Mouse (Mus musculus): ENCODE results near the gene Teddm1b. TPM values are rescaled to one million over a fixed set of nuclear protein-coding genes. Genes with fewer than 3 reads are reported as not detected.
A peak's percentile ranks its signal among the peaks of the same experiment; 100 is the strongest.

Gene Teddm1b
- polyA plus RNA-seq, 1 experiment from 2014 or later: 0.44 TPM

GRCm38 (mm10) chr1:153891442-153891841, 17.3 kb downstream of the Teddm1b start, which contains the start of gene Teddm1a:
Gene Teddm1a, plus strand, starts transcription at chr1:153891742.
- H3K4me2 ChIP-seq: no peak within 1 kb of the TSS
- H3K4me3 ChIP-seq (replicated peaks): no peak within 1 kb of the TSS
- no peak for ATAC-seq (ENCODE audit: low FRiP score)
- no peaks in the 10 kb centered on the region for H3K36me3 ChIP-seq
- H3K27me3 ChIP-seq (replicated peaks): no peaks in the 10 kb centered on the region
- H3K4me1 ChIP-seq: peaks cover 11% of the 10 kb centered on the region
- H3K9me3 ChIP-seq (replicated peaks): no peaks in the 10 kb centered on the region
- no peak within 1 kb of the TSS for H3K9ac ChIP-seq (replicated peaks)
- no peak within 1 kb of the TSS for H3K27ac ChIP-seq (replicated peaks)
- 60% methylated on average over 4 of the region's 4 CpGs for WGBS

GRCm38 (mm10) chr1:153893746-153894145, 19.6 kb downstream of the Teddm1b start:
- Histone ChIP-seq H3K4me3 (replicated peaks) (no peak overlapping the region), H3K4me2 (no peak overlapping the region), H3K9me3 (replicated peaks) (no peaks in the 10 kb centered on the region), H3K4me1 (peaks cover 21% of the 10 kb centered on the region), H3K27ac (replicated peaks) (no peak overlapping the region), H3K9ac (replicated peaks) (no peak overlapping the region), H3K27me3 (replicated peaks) (no peaks in the 10 kb centered on the region), H3K36me3 (no peaks in the 10 kb centered on the region)
- 76% methylated on average over 2 of the region's 2 CpGs for WGBS
- ATAC-seq (ENCODE audit: low FRiP score): no peak

GRCm38 (mm10) chr1:153894201-153894893, 20.2 kb downstream of the Teddm1b start:
- H3K27ac ChIP-seq (replicated peaks): no peak overlapping the region
- no peak for ATAC-seq (ENCODE audit: low FRiP score)
- WGBS: 58% methylated on average over 8 of the region's 8 CpGs
- no peaks in the 10 kb centered on the region for H3K36me3 ChIP-seq
- no peaks in the 10 kb centered on the region for H3K27me3 ChIP-seq (replicated peaks)
- no peak overlapping the region for H3K4me3 ChIP-seq (replicated peaks)
- no peak overlapping the region for H3K9ac ChIP-seq (replicated peaks)
- peaks cover 27% of the 10 kb centered on the region for H3K4me1 ChIP-seq
- no peak overlapping the region for H3K4me2 ChIP-seq
- no peaks in the 10 kb centered on the region for H3K9me3 ChIP-seq (replicated peaks)

GRCm38 (mm10) chr1:153894979-153895378, 20.8 kb downstream of the Teddm1b start:
- WGBS: 37% methylated on average over 5 of the region's 5 CpGs
- Histone ChIP-seq H3K4me2 (no peak overlapping the region), H3K4me1 (peaks cover 27% of the 10 kb centered on the region), H3K36me3 (no peaks in the 10 kb centered on the region), H3K27me3 (replicated peaks) (no peaks in the 10 kb centered on the region), H3K9ac (replicated peaks) (no peak overlapping the region), H3K9me3 (replicated peaks) (no peaks in the 10 kb centered on the region), H3K4me3 (replicated peaks) (no peak overlapping the region), H3K27ac (replicated peaks) (no peak overlapping the region)
- no peak for ATAC-seq (ENCODE audit: low FRiP score)

- Histone ChIP-seq H3K4me1 (peaks cover 39% of the 10 kb centered on the region), H3K4me2 (no peak overlapping the region), H3K27me3 (replicated peaks) (no peaks in the 10 kb centered on the region), H3K36me3 (no peaks in the 10 kb centered on the region), H3K27ac (replicated peaks) (no peak overlapping the region), H3K9me3 (replicated peaks) (no peaks in the 10 kb centered on the region), H3K9ac (replicated peaks) (no peak overlapping the region), H3K4me3 (replicated peaks) (no peak overlapping the region)
- no peak for ATAC-seq (ENCODE audit: low FRiP score)
- WGBS: 89% methylated on average over 8 of the region's 8 CpGs
Observed at GRCm38 (mm10) chr1:153897196-153897595, 23.1 kb downstream of the Teddm1b start.

- Histone ChIP-seq H3K27ac (replicated peaks) (peak overlapping the region; percentile 97), H3K27me3 (replicated peaks) (no peaks in the 10 kb centered on the region), H3K4me1 (peaks cover 57% of the 10 kb centered on the region), H3K36me3 (peaks cover 13% of the 10 kb centered on the region), H3K4me2 (peak overlapping the region; percentile 72), H3K9ac (replicated peaks) (peak overlapping the region; percentile 91), H3K4me3 (replicated peaks) (peak overlapping the region; percentile 88), H3K9me3 (replicated peaks) (no peaks in the 10 kb centered on the region)
- 14% methylated on average over 22 of the region's 22 CpGs for WGBS
- peak; percentile 64 for ATAC-seq (ENCODE audit: low FRiP score)
Observed at GRCm38 (mm10) chr1:153898989-153899730, 25.0 kb downstream of the Teddm1b start.

- under 1% methylated on average over 51 of the region's 51 CpGs for WGBS
- H3K4me2 ChIP-seq: peak within 1 kb of the TSS; percentile 72
- peak; percentile 98 for ATAC-seq (ENCODE audit: low FRiP score)
- H3K27me3 ChIP-seq (replicated peaks): no peaks in the 10 kb centered on the region
- H3K9me3 ChIP-seq (replicated peaks): no peaks in the 10 kb centered on the region
- peak within 1 kb of the TSS; percentile 88 for H3K4me3 ChIP-seq (replicated peaks)
- peaks cover 50% of the 10 kb centered on the region for H3K4me1 ChIP-seq
- H3K27ac ChIP-seq (replicated peaks): peak within 1 kb of the TSS; percentile 97
- peaks cover 20% of the 10 kb centered on the region for H3K36me3 ChIP-seq
- peak within 1 kb of the TSS; percentile 91 for H3K9ac ChIP-seq (replicated peaks)
Observed at GRCm38 (mm10) chr1:153899731-153900380, 25.7 kb downstream of the Teddm1b start, which contains the start of the genes Glul and Teddm2. Gene Glul, plus strand, starts transcription at chr1:153899944. Gene Teddm2, minus strand, starts transcription at chr1:153900228.

- Histone ChIP-seq H3K27me3 (replicated peaks) (no peaks in the 10 kb centered on the region), H3K27ac (replicated peaks) (peak overlapping the region; percentile 97), H3K9me3 (replicated peaks) (no peaks in the 10 kb centered on the region), H3K4me3 (replicated peaks) (peak overlapping the region; percentile 88), H3K4me2 (peak overlapping the region; percentile 72), H3K36me3 (peaks cover 25% of the 10 kb centered on the region), H3K4me1 (peaks cover 47% of the 10 kb centered on the region), H3K9ac (replicated peaks) (peak overlapping the region; percentile 91)
- WGBS: under 1% methylated on average over 35 of the region's 36 CpGs
- peak; percentile 53 for ATAC-seq (ENCODE audit: low FRiP score)
Observed at GRCm38 (mm10) chr1:153900381-153900780, 26.2 kb downstream of the Teddm1b start.

- Histone ChIP-seq H3K36me3 (peaks cover 32% of the 10 kb centered on the region), H3K27ac (replicated peaks) (peak overlapping the region; percentile 97), H3K9ac (replicated peaks) (peak overlapping the region; percentile 91), H3K9me3 (replicated peaks) (no peaks in the 10 kb centered on the region), H3K27me3 (replicated peaks) (no peaks in the 10 kb centered on the region), H3K4me2 (peak overlapping the region; percentile 72), H3K4me3 (replicated peaks) (peak overlapping the region; percentile 88), H3K4me1 (peaks cover 47% of the 10 kb centered on the region)
- no peak for ATAC-seq (ENCODE audit: low FRiP score)
- WGBS: 1% methylated on average over 25 of the region's 25 CpGs
Observed at GRCm38 (mm10) chr1:153900860-153901730, 26.9 kb downstream of the Teddm1b start.

DNA sequence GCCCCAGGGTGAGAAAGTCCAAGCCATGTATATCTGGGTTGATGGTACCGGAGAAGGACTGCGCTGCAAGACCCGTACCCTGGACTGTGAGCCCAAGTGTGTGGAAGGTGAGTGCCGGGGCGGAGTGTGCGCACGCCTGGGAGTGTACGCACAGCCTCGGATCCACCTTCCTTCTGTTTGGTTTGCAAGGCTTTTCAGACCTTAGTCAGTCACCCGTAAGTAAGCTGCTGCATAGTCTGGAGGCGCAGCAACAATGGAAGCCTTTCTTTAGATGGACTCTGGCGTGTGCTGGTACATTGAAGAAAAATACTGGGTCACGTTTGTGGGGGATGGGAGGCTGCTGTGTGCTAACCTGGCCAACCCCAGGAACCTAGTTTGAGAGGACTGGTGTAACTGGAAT, 28.9 kb downstream of the Teddm1b start:
- H3K4me3 ChIP-seq (replicated peaks): peak overlapping the region; percentile 19
- peak overlapping the region; percentile 72 for H3K4me2 ChIP-seq
- peaks cover 51% of the 10 kb centered on the region for H3K36me3 ChIP-seq
- no peak overlapping the region for H3K27ac ChIP-seq (replicated peaks)
- no peak overlapping the region for H3K9ac ChIP-seq (replicated peaks)
- H3K4me1 ChIP-seq: peaks cover 44% of the 10 kb centered on the region
- no peaks in the 10 kb centered on the region for H3K27me3 ChIP-seq (replicated peaks)
- H3K9me3 ChIP-seq (replicated peaks): no peaks in the 10 kb centered on the region
- 35% methylated on average over 13 of the region's 13 CpGs for WGBS
- no peak for ATAC-seq (ENCODE audit: low FRiP score)

DNA sequence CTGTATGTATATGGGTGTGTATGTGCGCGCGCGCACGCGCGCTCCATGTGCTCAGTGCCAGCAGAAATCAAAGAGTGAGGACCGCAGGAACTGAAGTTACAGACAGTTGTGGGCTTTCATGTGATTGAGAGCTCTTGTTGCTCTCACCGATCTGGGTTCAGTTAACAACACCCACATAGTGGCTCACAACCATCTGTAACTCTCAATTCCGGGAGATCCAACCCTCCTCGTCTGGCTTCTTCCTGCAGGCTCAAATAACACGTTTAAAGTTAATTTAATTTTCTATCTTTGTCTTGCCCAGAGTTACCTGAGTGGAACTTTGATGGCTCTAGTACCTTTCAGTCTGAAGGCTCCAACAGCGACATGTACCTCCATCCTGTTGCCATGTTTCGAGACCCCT, 30.1 kb downstream of the Teddm1b start:
- ATAC-seq (ENCODE audit: low FRiP score): no peak
- WGBS: 97% methylated on average over 14 of the region's 14 CpGs

More for the DNA sequence above, 30.1 kb downstream of the Teddm1b start:
- no peak overlapping the region for H3K27ac ChIP-seq (replicated peaks)
- H3K9ac ChIP-seq (replicated peaks): no peak overlapping the region
- H3K9me3 ChIP-seq (replicated peaks): no peaks in the 10 kb centered on the region
- H3K27me3 ChIP-seq (replicated peaks): no peaks in the 10 kb centered on the region
- no peak overlapping the region for H3K4me3 ChIP-seq (replicated peaks)
- H3K36me3 ChIP-seq: peaks cover 61% of the 10 kb centered on the region
- peak overlapping the region; percentile 72; the same call in 1 of the 2 replicates for H3K4me2 ChIP-seq
- peaks cover 32% of the 10 kb centered on the region for H3K4me1 ChIP-seq
